Mouse (Mus musculus): ENCODE measurements around the gene Mansc1.
"Not testable (repeated sequence)": the region's sequence is repeated elsewhere in the genome, so short reads cannot be mapped to it uniquely, and the experiment has no call there.

The Mansc1 gene

GRCm38 (mm10) chr6:134631947-134632687, at the start of gene Mansc1:
Gene Mansc1 (minus strand): TSS chr6:134632488.
- peak; percentile 32 to 34 for DNase-seq

DNA sequence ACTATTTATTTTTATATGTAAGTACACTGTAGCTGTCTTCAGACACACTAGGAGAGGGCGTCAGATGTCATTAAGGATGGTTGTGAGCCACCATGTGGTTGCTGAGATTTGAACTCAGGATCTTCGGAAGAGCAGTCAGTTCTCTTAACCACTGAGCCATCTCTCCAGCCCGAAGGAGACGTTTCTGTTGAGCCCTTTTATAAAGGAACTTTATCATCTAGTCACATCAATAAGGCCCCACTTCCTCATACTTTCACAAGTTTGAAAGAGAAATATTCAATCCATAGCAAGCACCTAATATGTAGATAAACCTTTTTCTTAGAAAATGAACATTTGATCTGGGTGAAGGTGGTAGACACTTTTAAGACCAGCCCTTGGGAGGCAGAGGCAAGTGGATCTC, 47.0 kb upstream of the Mansc1 start:
- not testable (repeated sequence) for DNase-seq

DNA sequence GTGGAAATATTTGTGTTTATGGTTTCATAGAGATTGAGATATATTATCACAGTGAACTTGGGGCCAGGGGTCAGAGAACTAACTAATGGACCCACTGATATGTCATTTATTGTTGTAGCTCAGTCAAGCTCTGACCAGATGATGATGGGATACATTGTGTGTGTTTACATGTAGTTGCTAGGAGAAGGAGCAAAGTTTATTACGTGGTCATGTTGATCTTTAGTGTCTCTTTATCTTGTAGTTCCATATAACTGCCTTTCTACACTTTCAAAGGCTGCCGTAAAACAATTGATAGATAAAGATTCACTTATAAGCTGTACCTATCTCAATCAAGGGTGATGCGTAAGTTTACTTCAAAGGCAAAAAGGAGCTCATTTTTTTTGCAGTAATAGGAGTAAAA, 45.7 kb upstream of the Mansc1 start:
- no peak for DNase-seq

DNA sequence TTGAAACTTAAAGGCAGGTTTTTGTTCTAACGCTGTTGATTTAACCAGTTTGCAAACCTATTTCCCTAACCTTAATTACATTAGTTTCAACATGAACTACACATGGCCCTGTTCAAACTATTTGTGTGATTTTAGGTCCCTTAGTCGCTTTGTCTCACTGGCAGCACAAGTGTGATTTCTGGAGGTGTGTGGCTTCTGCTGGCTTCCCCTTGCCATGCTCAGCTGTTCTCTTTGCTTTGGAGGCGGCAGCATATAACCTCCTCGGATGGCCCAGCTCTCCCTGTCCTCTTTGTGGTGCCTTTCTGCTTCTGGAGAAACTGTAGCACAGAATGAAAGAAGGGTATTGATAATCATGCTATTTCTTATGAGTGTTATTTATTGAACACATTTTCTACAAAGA, 45.2 kb upstream of the Mansc1 start:
- DNase-seq, result no peak

GRCm38 (mm10) chr6:134673712-134674111, 41.4 kb upstream of the Mansc1 start:
- DNase-seq, result peak; percentile 6 to 19

- DNase-seq, result no peak
These were observed 38.7 kb upstream of the Mansc1 start for GRCm38 (mm10) chr6:134670881-134671411.

DNA sequence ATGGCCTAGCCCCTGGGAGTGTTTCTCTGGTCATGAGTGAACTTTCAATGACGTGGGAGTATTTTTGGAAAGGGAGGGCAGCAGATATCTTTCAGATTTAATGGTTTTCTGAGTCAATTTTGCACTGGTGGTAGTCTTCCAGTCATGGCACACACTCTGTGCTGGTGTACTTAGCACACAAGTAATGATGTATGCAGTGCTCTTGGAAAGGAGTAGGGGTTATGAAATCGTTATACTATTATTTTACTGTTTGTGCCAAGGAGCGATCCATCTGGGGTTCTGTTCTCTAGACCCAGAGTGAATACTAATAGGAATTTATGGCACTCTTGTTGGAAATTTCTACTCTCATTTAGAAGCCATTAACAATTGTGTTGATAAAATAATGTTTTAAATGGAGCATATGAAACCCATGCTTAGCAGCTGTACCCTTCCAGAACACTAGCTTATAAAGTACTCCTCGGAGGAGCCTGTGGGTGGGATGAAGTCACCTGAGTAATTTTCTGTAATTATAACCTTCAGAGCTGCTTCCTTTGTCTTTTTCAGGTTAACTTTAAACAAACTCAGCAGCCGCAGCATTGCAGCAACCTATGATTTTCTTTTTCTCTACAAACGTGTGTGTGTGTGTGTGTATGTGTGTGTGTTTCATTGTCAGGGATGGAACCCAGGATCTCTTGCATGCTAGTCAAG, 37.0 kb upstream of the Mansc1 start:
- DNase-seq, result no peak

DNA sequence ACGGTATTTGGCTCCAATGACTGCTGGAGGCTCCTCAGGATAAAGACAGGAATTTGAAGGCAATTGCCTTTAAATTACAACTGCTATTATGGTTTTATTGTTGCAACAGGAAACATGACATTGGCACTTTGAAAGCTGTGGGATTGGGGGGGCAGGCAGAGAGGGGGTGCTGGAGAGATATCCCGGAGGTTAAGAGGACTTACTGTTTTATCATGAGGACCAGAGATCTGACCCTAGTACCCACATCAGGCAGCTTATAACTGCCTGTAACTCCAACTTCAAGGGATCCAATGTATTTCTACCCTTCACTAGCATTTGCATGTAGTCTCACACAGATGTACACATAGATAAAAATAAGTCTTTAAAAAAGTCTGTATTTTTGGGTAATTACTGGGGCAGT, 36.2 kb upstream of the Mansc1 start:
- no peak for DNase-seq

DNA sequence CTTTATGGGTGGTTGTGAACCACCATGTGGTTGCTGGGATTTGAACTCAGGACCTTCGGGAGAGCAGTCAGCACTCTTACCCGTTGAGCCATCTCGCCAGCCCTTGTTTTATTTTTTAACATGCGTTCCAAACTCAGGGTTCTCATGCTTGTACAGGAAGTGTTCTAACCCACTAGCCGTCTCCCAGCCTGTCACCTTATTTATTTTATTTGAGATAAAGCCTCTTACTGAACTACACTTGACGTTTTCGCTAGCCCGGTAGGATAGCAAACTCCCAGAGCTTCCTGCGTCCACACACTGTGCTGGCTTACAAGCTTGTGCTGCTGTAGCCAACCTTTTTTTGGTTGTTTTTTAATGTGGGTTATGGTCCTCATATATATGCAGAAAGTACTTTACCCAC, 33.5 kb upstream of the Mansc1 start:
- DNase-seq, result no peak

- DNase-seq, result no peak
These were observed 32.3 kb upstream of the Mansc1 start for GRCm38 (mm10) chr6:134664573-134664972.

DNA sequence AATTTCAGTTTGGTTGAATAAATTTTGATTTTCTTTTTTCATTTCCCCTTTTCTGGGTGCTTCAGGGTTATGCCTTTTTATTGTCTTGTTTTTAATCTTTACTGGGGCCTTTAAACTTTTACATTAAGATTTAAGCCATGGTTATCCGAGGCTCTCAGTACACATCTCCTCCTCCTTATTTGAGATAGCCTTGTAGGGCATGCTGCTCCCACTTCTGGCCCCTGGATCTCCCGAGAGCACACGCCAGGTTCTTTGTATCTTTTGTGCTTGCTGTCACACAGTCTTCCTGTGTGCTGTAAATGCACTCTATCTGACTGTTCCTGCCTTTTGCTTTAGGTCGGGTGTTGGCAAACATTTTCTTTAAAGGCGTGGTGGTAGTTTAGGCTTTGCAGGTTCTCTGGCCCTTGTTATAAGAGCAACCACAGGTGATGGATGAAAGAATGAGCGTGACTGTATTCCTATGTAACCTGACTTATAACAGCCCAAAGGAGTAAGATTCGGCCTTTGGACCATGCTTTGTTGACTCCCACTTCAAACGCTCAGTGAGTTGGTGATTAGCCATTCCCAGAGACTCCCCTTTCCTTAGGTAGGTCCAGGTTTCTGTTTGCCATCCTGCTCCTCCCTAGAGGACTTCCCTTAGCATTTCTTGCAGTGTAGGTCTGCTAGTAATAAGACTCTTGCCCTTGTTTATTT, 28.6 kb upstream of the Mansc1 start:
- no peak for DNase-seq

DNA sequence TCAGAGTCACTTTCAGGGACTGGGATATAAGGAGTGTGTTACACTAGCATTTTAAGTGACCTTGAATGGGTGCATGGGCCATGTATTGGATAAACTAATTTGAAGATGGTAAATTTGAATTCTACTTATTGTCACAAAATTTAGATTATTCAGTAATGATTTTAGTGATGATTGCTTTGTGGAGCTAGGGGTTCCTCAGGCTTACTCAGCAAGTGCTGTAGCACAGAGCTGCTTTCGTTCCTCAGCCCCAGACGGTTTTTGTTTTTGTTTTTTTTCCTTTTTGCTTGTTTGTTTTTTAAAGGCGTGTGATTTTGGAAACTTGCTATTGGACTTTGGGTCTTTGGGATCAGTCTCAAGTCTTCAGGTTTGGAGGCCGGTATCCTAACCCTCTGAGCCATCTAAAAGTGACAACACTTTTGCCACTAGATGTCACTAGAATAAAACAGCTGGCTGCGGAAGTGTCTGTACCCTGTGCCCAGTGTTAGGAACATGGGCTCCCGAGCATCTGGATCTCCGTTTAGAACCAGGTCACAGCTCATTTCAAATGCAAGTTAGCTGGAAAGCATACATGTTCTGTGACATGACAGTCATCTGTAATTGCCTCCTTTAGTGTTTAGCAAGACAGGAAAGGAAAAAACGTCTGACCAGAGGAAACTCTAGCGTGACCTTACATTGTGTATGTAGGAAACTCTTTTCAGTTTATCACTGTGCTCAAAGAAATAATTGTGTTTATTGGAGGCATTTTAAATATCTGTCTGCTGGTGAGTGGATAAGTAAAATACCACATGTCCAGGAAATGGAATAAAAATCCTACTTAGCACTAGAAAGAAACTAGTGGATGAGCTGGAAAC, 27.0 kb upstream of the Mansc1 start:
- peak; percentile 51 to 53 for DNase-seq

DNA sequence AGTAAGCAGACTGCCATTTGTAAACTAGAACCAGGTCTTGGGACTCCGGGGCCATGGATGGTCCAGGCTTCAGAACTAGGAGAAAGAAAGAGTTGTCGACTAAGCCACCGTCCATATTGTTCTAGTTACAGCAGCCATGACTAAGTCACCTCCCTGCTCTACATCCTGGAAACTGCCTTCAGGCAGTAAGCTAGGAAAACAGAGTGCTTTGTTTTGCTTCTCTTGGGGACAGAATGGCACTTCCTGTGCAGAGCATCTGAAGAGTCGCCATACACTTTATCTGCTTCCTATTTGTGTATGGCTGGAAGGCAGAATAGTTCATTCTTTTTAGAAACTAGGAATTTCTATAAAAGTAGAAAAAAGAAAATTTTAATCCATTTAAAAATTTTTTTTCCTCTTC, 24.2 kb upstream of the Mansc1 start:
- no peak for DNase-seq

GRCm38 (mm10) chr6:134648356-134648755, 16.1 kb upstream of the Mansc1 start:
- DNase-seq, result no peak

GRCm38 (mm10) chr6:134647621-134648020, 15.3 kb upstream of the Mansc1 start:
- DNase-seq, result no peak

DNA sequence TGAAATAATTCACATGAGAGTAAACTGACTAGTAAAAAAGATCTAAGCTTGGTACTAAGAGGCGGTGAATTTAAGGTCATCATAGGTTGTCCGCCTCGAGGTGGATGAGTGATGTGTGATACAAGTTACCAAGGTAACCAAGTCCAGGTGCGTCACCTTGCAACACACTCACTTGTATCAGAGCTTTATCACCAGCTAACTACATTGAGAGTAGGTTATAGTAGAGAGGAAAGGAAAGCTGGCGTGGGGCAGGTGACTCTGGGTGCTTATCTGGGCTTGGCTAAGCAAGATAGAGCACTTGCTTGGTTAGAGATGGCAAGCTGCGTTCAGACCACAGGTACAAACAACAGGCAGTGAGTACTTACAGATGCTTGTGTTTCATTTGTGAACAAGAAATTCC, 14.5 kb upstream of the Mansc1 start:
- no peak for DNase-seq

DNA sequence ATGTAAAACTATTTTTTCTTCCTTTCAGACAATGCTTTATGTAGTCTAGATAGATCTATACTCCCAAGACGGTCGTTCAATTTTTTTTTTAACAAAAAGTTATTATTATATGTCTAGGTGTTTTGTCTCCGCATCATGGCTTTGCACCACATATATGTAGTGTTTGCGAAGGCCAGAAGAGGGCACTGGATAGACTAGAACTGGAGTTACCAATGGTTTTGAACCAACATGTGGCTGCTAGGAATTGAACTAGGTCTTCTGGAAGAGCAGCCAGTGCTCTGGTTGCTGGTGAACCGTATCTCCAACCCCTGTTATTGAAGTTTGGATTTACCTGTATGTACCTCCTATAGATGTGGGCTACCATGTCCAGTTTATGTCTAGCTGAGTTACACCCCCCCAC, 11.0 kb upstream of the Mansc1 start:
- DNase-seq, result peak; percentile 30 to 33

DNA sequence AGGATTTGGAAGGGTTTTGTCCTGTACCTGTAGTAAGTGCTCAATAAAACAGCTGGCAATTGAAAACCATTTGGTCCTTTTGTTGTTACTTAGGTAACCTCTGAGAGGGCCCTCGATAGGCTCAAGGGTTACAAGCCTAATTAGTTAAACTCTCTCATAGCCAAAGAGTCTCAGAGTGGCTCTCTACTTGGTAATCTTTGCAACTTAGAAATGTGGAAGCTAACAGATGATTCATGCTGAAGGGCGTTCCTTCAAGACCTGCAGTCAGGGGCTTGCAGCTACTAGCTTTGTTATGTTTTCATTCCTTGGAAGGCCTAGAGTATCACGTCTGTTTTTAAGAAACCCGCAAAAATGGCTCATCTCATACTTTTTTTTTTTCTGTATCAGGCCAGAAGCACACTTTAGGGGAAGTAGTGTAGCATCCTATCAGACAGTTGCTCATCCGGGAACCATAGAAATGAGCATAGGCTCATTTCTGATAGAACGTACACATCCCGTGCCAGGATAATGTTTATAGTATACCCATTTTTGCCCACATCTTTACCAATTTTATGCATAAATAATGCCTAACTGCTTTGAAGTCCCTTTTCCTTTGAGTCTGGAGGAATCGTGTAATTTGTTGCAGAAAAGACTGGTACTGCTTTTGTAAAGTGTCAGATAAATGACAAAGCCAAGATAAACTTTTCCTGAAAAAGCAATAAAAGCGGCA, 9.6 kb upstream of the Mansc1 start:
- peak in 1 of 2 experiments; percentile 7 for DNase-seq

GRCm38 (mm10) chr6:134640485-134641475, 8.5 kb upstream of the Mansc1 start:
- DNase-seq, result peak; percentile 93 to 94

GRCm38 (mm10) chr6:134639900-134640299, 7.6 kb upstream of the Mansc1 start:
- no peak for DNase-seq

DNA sequence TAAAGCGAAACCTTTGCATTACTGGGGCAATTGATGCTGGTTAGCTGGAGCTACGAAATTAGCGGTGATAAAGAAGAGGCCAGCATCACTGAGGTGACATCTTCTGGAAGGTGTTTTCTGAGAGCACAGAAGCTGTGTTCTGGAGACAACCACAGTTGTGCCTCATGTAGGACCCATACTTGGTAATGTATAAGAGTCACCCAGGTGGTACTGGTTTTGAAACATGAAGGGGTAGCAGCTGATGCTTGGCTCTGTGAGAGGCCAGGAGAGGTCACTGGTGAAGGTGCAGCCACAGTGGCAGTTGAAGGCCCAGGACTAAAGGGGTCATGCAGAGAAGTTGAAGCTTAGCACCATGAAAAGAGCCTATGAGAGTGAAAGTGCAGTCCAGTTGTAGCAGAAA, 6.9 kb upstream of the Mansc1 start, which contains the start of gene Borcs5:
TSS of gene Borcs5 (plus strand) at position 301 of the 400 bp plus-strand sequence.
- DNase-seq, result no peak
